In the genomic region with DNA sequence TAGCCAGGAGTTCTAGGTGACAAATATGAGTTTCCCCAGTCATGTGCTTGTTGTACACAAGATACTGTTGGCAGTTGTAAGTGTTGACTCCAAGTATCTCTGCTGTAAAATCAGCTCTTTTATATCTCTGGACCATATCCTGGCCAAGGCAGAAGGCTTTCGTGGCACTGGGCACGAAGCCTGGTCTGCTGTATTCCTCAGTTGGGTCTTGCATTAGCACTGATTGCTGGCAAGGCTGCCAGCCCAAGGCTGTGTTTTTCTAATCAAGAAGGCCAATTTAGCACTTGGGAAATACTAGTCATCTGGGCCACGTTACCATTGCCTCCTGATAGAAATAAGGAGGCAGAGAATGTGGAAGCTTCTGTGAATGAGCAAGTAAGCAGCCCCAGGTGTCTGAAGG, we compare ENCODE assay signal across 21 mouse cellular contexts.
DNase-seq lines count a peak whose midpoint lies in the region; ATAC-seq and TF ChIP-seq lines count a peak whose summit lies in the region.
"Had no signal": no experiment of that assay in that cellular context is flagged by ENCODE, and none has a peak within 500 bp of the region (broad histone marks: within the 10 kb centered on the region; RNA-seq: fewer than 3 reads in every experiment).

No protein-coding gene starts in this region.

- TF ChIP-seq CTCF in forebrain, postnatal 0 days (IDR thresholded peaks at IDR 0.05; ENCODE audit: low read depth) = no peak

- H3K27me3 ChIP-seq in forebrain, postnatal 0 days (ENCODE audit: insufficient read depth, low read length) = no peaks in the 10 kb centered on the region
- no peaks in the 10 kb centered on the region for H3K27me3 ChIP-seq in forebrain, embryonic 13.5 days
- H3K27me3 ChIP-seq: forebrain, embryonic 15.5 days; limb, embryonic 12.5 days; lung, embryonic 15.5 days; stomach, embryonic 15.5 days had no signal

- no peaks in the 10 kb centered on the region for H3K4me1 ChIP-seq in forebrain, postnatal 0 days (ENCODE audit: insufficient read depth)
- H3K4me1 ChIP-seq in forebrain, embryonic 13.5 days = no peaks in the 10 kb centered on the region
- H3K4me1 ChIP-seq: forebrain, embryonic 15.5 days; heart, embryonic 10.5 days; limb, embryonic 12.5 days; lung, embryonic 15.5 days; midbrain, embryonic 10.5 days; stomach, embryonic 15.5 days had no signal

- H3K9ac ChIP-seq in forebrain, postnatal 0 days = no peak overlapping the region
- no peak overlapping the region for H3K9ac ChIP-seq in forebrain, embryonic 13.5 days
- H3K9ac ChIP-seq: forebrain, embryonic 15.5 days; limb, embryonic 12.5 days; liver, embryonic 14.5 days; lung, embryonic 15.5 days; stomach, embryonic 15.5 days had no signal

- 56% methylated on average over 3 of the region's 3 CpGs for whole genome bisulfite sequencing in forebrain, postnatal 0 days
- 65% methylated on average over 3 of the region's 3 CpGs for WGBS in forebrain, embryonic 13.5 days

- peak; percentile 23 for DNase-seq in adrenal gland, adult 8-10 months
- DNase-seq in adrenal gland, postnatal 4 days (ENCODE audit: low spot score in 2 of 2) = no peak
- DNase-seq in forebrain, postnatal 0 days = peak; percentile 18
- peak; percentile 19 to 20 for DNase-seq in right cerebral cortex, postnatal 10 days (ENCODE audit: low spot score in 2 of 2)
- DNase-seq in right cerebral cortex, postnatal 4 days = no peak
- DNase-seq in spleen, postnatal 10 days (ENCODE audit: low spot score in 2 of 2) = no peak
- no peak for DNase-seq in thymus, postnatal 36 days
- DNase-seq: cerebellum, adult 8-10 months; kidney, adult 11 months; right cerebral cortex, postnatal 14 days had no signal

- no peak overlapping the region for H3K27ac ChIP-seq in forebrain, postnatal 0 days (ENCODE audit: low read depth, low read length)
- no peak overlapping the region for H3K27ac ChIP-seq in forebrain, embryonic 13.5 days
- H3K27ac ChIP-seq: forebrain, embryonic 15.5 days; heart, embryonic 10.5 days; limb, embryonic 12.5 days; liver, embryonic 14.5 days; lung, embryonic 15.5 days; macrophage; midbrain, embryonic 10.5 days; stomach, embryonic 15.5 days had no signal

- no peak overlapping the region for H3K4me2 ChIP-seq in forebrain, postnatal 0 days (ENCODE audit: low read depth)
- H3K4me2 ChIP-seq in forebrain, embryonic 13.5 days = no peak overlapping the region
- H3K4me2 ChIP-seq: forebrain, embryonic 15.5 days; limb, embryonic 12.5 days; lung, embryonic 15.5 days; stomach, embryonic 15.5 days had no signal

- no peaks in the 10 kb centered on the region for H3K9me3 ChIP-seq in forebrain, postnatal 0 days (ENCODE audit: low read length)
- H3K9me3 ChIP-seq in forebrain, embryonic 13.5 days (replicated peaks) = no peaks in the 10 kb centered on the region
- H3K9me3 ChIP-seq: forebrain, embryonic 15.5 days; heart, embryonic 10.5 days; limb, embryonic 12.5 days; lung, embryonic 15.5 days; midbrain, embryonic 10.5 days; stomach, embryonic 15.5 days had no signal

- no peaks in the 10 kb centered on the region for H3K36me3 ChIP-seq in forebrain, postnatal 0 days (ENCODE audit: insufficient read depth)
- H3K36me3 ChIP-seq in forebrain, embryonic 13.5 days (ENCODE audit: poor library complexity, severe bottlenecking) = no peaks in the 10 kb centered on the region
- H3K36me3 ChIP-seq: forebrain, embryonic 15.5 days; heart, embryonic 10.5 days; limb, embryonic 12.5 days; lung, embryonic 15.5 days; midbrain, embryonic 10.5 days; stomach, embryonic 15.5 days had no signal

- ATAC-seq in forebrain, postnatal 0 days = peak; percentile 34; the same call in 1 of the 2 replicates
- no peak for ATAC-seq in forebrain, embryonic 13.5 days
- ATAC-seq: activated CD4-positive, CD25-positive, alpha-beta regulatory T cell, adult 4 months; CD4-positive, CD25-positive, alpha-beta regulatory T cell, adult 4 months; forebrain, embryonic 15.5 days had no signal

- H3K4me3 ChIP-seq in forebrain, postnatal 0 days (ENCODE audit: low read depth, low read length) = no peak overlapping the region
- no peak overlapping the region for H3K4me3 ChIP-seq in forebrain, embryonic 13.5 days
- H3K4me3 ChIP-seq: forebrain, embryonic 15.5 days; heart, embryonic 10.5 days; limb, embryonic 12.5 days; lung, embryonic 15.5 days; midbrain, embryonic 10.5 days; stomach, embryonic 15.5 days had no signal

Comparison
In these comparisons a context has a peak if more than half of its experiments do, and no peak if none do; other contexts are left out.
1. DNase-seq: peak in adrenal gland, adult 8-10 months (single experiment), forebrain, postnatal 0 days (single experiment) and right cerebral cortex, postnatal 10 days (2 of 2); none in adrenal gland, postnatal 4 days (0 of 2), right cerebral cortex, postnatal 4 days (single experiment), spleen, postnatal 10 days (0 of 2) and thymus, postnatal 36 days (0 of 2).